19 mouse cellular contexts compared by ENCODE assay signal in the genomic region with DNA sequence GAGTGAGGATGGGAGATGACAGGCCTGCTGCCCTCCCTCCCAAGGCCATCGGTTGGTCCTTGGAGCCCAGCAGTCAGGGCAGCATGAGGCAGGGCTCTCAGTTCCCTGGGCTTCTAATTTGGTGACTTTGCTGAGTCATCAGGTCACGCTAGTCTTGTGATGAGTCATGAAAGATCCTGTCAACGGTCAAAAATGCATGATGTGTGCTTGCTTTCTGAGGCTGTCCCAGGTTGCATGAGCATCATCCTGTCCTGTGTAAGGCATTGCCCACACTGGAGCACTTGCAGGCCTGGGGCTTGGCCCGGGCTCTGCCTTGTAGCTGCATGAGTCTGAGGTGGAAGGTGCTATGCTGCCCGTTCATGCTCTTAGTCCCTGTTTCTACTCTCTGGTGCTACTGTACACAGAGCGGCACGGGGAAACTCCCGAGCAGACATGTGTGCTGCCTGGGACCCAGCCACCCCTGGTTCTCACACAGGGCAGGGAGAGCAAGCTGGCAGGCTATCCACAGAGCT. TPM values are rescaled to one million over a fixed set of nuclear protein-coding genes. Genes with fewer than 3 reads are reported as not detected.
DNase-seq lines count a peak whose midpoint lies in the region; ATAC-seq lines count a peak whose summit lies in the region.
"Had no signal": no experiment of that assay in that cellular context is flagged by ENCODE, and none has a peak within 500 bp of the region (broad histone marks: within the 10 kb centered on the region; RNA-seq: fewer than 3 reads in every experiment).

No protein-coding gene starts in this region.

- no peak overlapping the region for H3K9ac ChIP-seq in midbrain, embryonic 11.5 days (ENCODE audit: low read length)
- no peak overlapping the region for H3K9ac ChIP-seq in midbrain, embryonic 16.5 days (ENCODE audit: low read depth, low read length)
- no peak overlapping the region for H3K9ac ChIP-seq in embryonic facial prominence, embryonic 14.5 days (ENCODE audit: low read depth, low read length)
- H3K9ac ChIP-seq in intestine, embryonic 15.5 days = no peak overlapping the region
- H3K9ac ChIP-seq: hindbrain, embryonic 14.5 days; limb, embryonic 12.5 days; midbrain, embryonic 12.5 days had no signal

- H3K4me3 ChIP-seq in midbrain, embryonic 11.5 days (ENCODE audit: low read depth, low read length) = no peak overlapping the region
- H3K4me3 ChIP-seq in midbrain, embryonic 16.5 days (ENCODE audit: low read depth, low read length) = no peak overlapping the region
- no peak overlapping the region for H3K4me3 ChIP-seq in embryonic facial prominence, embryonic 14.5 days (ENCODE audit: low read depth, low read length)
- H3K4me3 ChIP-seq in intestine, embryonic 15.5 days (replicated peaks) = no peak overlapping the region
- H3K4me3 ChIP-seq: limb, embryonic 12.5 days; midbrain, embryonic 12.5 days had no signal

- no peaks in the 10 kb centered on the region for H3K4me1 ChIP-seq in midbrain, embryonic 11.5 days (ENCODE audit: control insufficient read depth, insufficient read depth, low read length)
- H3K4me1 ChIP-seq in midbrain, embryonic 16.5 days (ENCODE audit: control insufficient read depth, insufficient read depth, low read length) = no peaks in the 10 kb centered on the region
- no peaks in the 10 kb centered on the region for H3K4me1 ChIP-seq in embryonic facial prominence, embryonic 14.5 days (ENCODE audit: control insufficient read depth, insufficient read depth, low read length)
- no peaks in the 10 kb centered on the region for H3K4me1 ChIP-seq in intestine, embryonic 15.5 days (replicated peaks)
- H3K4me1 ChIP-seq: limb, embryonic 12.5 days; midbrain, embryonic 12.5 days had no signal

- ATAC-seq in midbrain, embryonic 11.5 days (ENCODE audit: low FRiP score) = no peak
- ATAC-seq in midbrain, embryonic 16.5 days = no peak
- 0 out of 2 replicates have a peak, but pooled peaks have one; percentile 23 for ATAC-seq in embryonic facial prominence, embryonic 14.5 days (ENCODE audit: low read depth)
- no peak for ATAC-seq in intestine, embryonic 15.5 days
- ATAC-seq: forebrain, embryonic 14.5 days; lung, postnatal 0 days had no signal

- H3K27me3 ChIP-seq in midbrain, embryonic 11.5 days (ENCODE audit: control insufficient read depth, insufficient read depth, low read length) = no peaks in the 10 kb centered on the region
- H3K27me3 ChIP-seq in midbrain, embryonic 16.5 days (ENCODE audit: control insufficient read depth, insufficient read depth, low read depth, low read length) = no peaks in the 10 kb centered on the region
- H3K27me3 ChIP-seq in embryonic facial prominence, embryonic 14.5 days (replicated peaks; ENCODE audit: control insufficient read depth, insufficient read depth, low read length) = no peaks in the 10 kb centered on the region
- H3K27me3 ChIP-seq in intestine, embryonic 15.5 days (replicated peaks) = no peaks in the 10 kb centered on the region
- H3K27me3 ChIP-seq: limb, embryonic 12.5 days; midbrain, embryonic 12.5 days had no signal

- H3K4me2 ChIP-seq in midbrain, embryonic 11.5 days = no peak overlapping the region
- no peak overlapping the region for H3K4me2 ChIP-seq in midbrain, embryonic 16.5 days (ENCODE audit: low read length)
- no peak overlapping the region for H3K4me2 ChIP-seq in embryonic facial prominence, embryonic 14.5 days (ENCODE audit: low read depth, low read length)
- H3K4me2 ChIP-seq in intestine, embryonic 15.5 days (replicated peaks) = no peak overlapping the region
- H3K4me2 ChIP-seq: hindbrain, embryonic 14.5 days; limb, embryonic 12.5 days; midbrain, embryonic 12.5 days had no signal

- peak; percentile 77 for DNase-seq in midbrain, embryonic 11.5 days (ENCODE audit: low spot score, missing footprints)
- DNase-seq in NIH3T3 (ENCODE audit: low read depth) = peak; percentile 74
- DNase-seq in embryonic facial prominence, embryonic 14.5 days (ENCODE audit: low spot score) = no peak
- no peak for DNase-seq in right cerebral cortex, postnatal 25 days
- no peak for DNase-seq in kidney, postnatal 10 days
- DNase-seq: cerebellum, adult 8-10 months; gastrocnemius, postnatal 14 days had no signal

- H3K27ac ChIP-seq in midbrain, embryonic 11.5 days (ENCODE audit: low read depth, low read length) = no peak overlapping the region
- H3K27ac ChIP-seq in midbrain, embryonic 16.5 days (ENCODE audit: low read length) = no peak overlapping the region
- H3K27ac ChIP-seq in embryonic facial prominence, embryonic 14.5 days (replicated peaks; ENCODE audit: low read depth, low read length) = no peak overlapping the region
- H3K27ac ChIP-seq in intestine, embryonic 15.5 days = no peak overlapping the region
- H3K27ac ChIP-seq: hindbrain, embryonic 14.5 days; kidney, postnatal 0 days; limb, embryonic 12.5 days; midbrain, embryonic 12.5 days had no signal

- peaks cover 44% of the 10 kb centered on the region for H3K36me3 ChIP-seq in midbrain, embryonic 11.5 days (ENCODE audit: control insufficient read depth, insufficient read depth, low read length)
- peaks cover 36% of the 10 kb centered on the region for H3K36me3 ChIP-seq in midbrain, embryonic 16.5 days (ENCODE audit: control insufficient read depth, insufficient read depth, low read length)
- peaks cover 91% of the 10 kb centered on the region for H3K36me3 ChIP-seq in embryonic facial prominence, embryonic 14.5 days (ENCODE audit: control insufficient read depth, insufficient read depth, low read length)
- peaks cover 61% of the 10 kb centered on the region for H3K36me3 ChIP-seq in intestine, embryonic 15.5 days

- no peaks in the 10 kb centered on the region for H3K9me3 ChIP-seq in midbrain, embryonic 11.5 days (ENCODE audit: control insufficient read depth, low read length)
- H3K9me3 ChIP-seq in midbrain, embryonic 16.5 days (replicated peaks; ENCODE audit: control insufficient read depth, low read length, poor library complexity, severe bottlenecking) = no peaks in the 10 kb centered on the region
- H3K9me3 ChIP-seq in embryonic facial prominence, embryonic 14.5 days (ENCODE audit: control insufficient read depth, low read length) = no peaks in the 10 kb centered on the region
- H3K9me3 ChIP-seq in intestine, embryonic 15.5 days = no peaks in the 10 kb centered on the region
- H3K9me3 ChIP-seq: limb, embryonic 12.5 days; midbrain, embryonic 12.5 days had no signal

- WGBS in midbrain, embryonic 11.5 days = 93% methylated on average over 8 of the region's 8 CpGs
- WGBS in midbrain, embryonic 16.5 days = 91% methylated on average over 8 of the region's 8 CpGs
- 87% methylated on average over 8 of the region's 8 CpGs for WGBS in embryonic facial prominence, embryonic 14.5 days
- whole genome bisulfite sequencing in intestine, embryonic 15.5 days = 85% methylated on average over 8 of the region's 8 CpGs

RNA-seq across cellular contexts. Expression of a gene that starts 23.4 kb away (rescaled TPM):
- polyA plus RNA-seq in midbrain, embryonic 11.5 days (2014; fragmentation: Nextera tagmentation; extraction: Ambion mirVana) = 0.14 TPM in 1 of 2 replicates, not detected in the other
- polyA plus RNA-seq in midbrain, embryonic 16.5 days (2015; fragmentation: Nextera tagmentation; extraction: Ambion mirVana) = not detected in 2 replicates
- not detected in 2 replicates for polyA plus RNA-seq in embryonic facial prominence, embryonic 14.5 days (2014; fragmentation: Nextera tagmentation; extraction: Ambion mirVana)
- polyA plus RNA-seq in intestine, embryonic 15.5 days (2015; fragmentation: Nextera tagmentation; extraction: Ambion mirVana) = not detected in 2 replicates
- polyA plus RNA-seq: embryonic facial prominence, embryonic 11.5 days; forebrain, embryonic 14.5 days; heart, embryonic 16.5 days; hindbrain, embryonic 14.5 days; limb, embryonic 12.5 days; lung, postnatal 0 days; midbrain, embryonic 12.5 days had no signal

RNA-seq across cellular contexts. Expression of a gene that starts 31.7 kb away (rescaled TPM):
- polyA plus RNA-seq in midbrain, embryonic 11.5 days (2014; fragmentation: Nextera tagmentation; extraction: Ambion mirVana) = 0.03 and 0.08 TPM in 2 replicates
- polyA plus RNA-seq in midbrain, embryonic 16.5 days (2015; fragmentation: Nextera tagmentation; extraction: Ambion mirVana) = not detected in 2 replicates
- not detected in 2 replicates for polyA plus RNA-seq in embryonic facial prominence, embryonic 14.5 days (2014; fragmentation: Nextera tagmentation; extraction: Ambion mirVana)
- not detected in 2 replicates for polyA plus RNA-seq in intestine, embryonic 15.5 days (2015; fragmentation: Nextera tagmentation; extraction: Ambion mirVana)
- polyA plus RNA-seq: hindbrain, embryonic 14.5 days; lung, postnatal 0 days; small intestine, adult 2 months; stomach, embryonic 16.5 days had no signal

RNA-seq across cellular contexts. Expression of a gene that starts 34.7 kb away (rescaled TPM):
- 215 and 223 TPM in 2 replicates for polyA plus RNA-seq in midbrain, embryonic 11.5 days (2014; fragmentation: Nextera tagmentation; extraction: Ambion mirVana)
- 87.2 and 96.5 TPM in 2 replicates for polyA plus RNA-seq in midbrain, embryonic 16.5 days (2015; fragmentation: Nextera tagmentation; extraction: Ambion mirVana)
- 150 and 168 TPM in 2 replicates for polyA plus RNA-seq in embryonic facial prominence, embryonic 14.5 days (2014; fragmentation: Nextera tagmentation; extraction: Ambion mirVana)
- 148 and 170 TPM in 2 replicates for polyA plus RNA-seq in intestine, embryonic 15.5 days (2015; fragmentation: Nextera tagmentation; extraction: Ambion mirVana)

Comparison
In these comparisons a context has a peak if more than half of its experiments do, and no peak if none do; other contexts are left out.
1. DNase-seq: peak in midbrain, embryonic 11.5 days (single experiment) and NIH3T3 (single experiment); none in embryonic facial prominence, embryonic 14.5 days (single experiment), right cerebral cortex, postnatal 25 days (single experiment) and kidney, postnatal 10 days (single experiment).